Mouse (Mus musculus): ENCODE measurements around the gene Mbnl2.

DNA sequence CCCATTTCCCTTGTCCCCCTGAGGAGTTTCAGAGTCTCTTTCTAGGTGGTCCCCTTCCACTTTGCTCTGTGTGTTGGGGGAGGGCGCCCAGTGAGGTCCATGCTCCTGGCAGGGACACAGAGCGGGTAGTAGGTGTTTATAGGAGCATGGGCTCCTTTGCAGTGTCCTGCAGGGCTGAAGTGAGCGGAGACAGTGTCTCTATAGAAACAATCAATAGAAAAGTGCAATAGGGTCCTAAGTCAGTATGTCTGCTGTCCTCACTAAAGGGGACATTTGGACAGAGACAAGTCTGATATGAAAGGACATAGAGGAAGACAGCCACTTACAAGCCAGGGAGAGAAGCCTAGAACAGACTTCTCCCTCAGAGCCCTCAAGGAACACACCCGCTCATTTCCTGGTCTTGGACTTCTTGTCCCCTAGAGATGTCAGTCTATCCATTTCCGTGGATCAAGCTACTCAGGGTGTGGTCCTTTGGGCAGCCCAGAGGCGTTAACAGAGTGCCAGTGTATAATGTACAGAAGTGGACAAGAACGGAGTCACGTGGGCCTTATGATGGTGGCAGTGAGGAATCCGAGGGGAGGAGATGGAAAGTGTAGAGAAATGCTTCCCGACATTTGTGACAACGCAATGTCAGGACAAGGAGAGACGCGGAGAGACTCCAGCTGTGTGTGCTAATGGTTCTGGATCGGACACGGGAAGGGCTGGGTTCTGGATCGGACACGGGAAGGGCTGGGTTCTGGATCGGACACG lies 82.0 kb downstream of the Mbnl2 start:
- no peak for TF ChIP-seq CTCF (IDR thresholded peaks at IDR 0.05; ENCODE audit: borderline replicate concordance, insufficient read depth, low read depth, low read length)
- TF ChIP-seq POLR2A (IDR thresholded peaks at IDR 0.05; ENCODE audit: borderline replicate concordance, insufficient read depth, low read length), result no peak
